Mouse (Mus musculus): ENCODE data around the gene S100a11.
"Not testable (repeated sequence)": the region's sequence is repeated elsewhere in the genome, so short reads cannot be mapped to it uniquely, and the experiment has no call there.

S100a11 gene

GRCm38 (mm10) chr3:93522611-93523010, 2.3 kb downstream of the S100a11 start:
- DNase-seq (ENCODE audit: low spot score), result peak; percentile 85

- DNase-seq (ENCODE audit: low spot score), result no peak
Observed at GRCm38 (mm10) chr3:93527300-93527699, 7.0 kb downstream of the S100a11 start.

GRCm38 (mm10) chr3:93528807-93529206, 8.5 kb downstream of the S100a11 start:
- DNase-seq (ENCODE audit: low spot score), result no peak

- DNase-seq (ENCODE audit: low spot score), result peak; percentile 96
Observed at GRCm38 (mm10) chr3:93537068-93537576, 16.8 kb downstream of the S100a11 start.

- DNase-seq (ENCODE audit: low spot score), result peak; percentile 37
Observed at GRCm38 (mm10) chr3:93538486-93538885, 18.2 kb downstream of the S100a11 start.

GRCm38 (mm10) chr3:93541501-93541900, 21.2 kb downstream of the S100a11 start:
- DNase-seq (ENCODE audit: low spot score), result no peak

GRCm38 (mm10) chr3:93544170-93544569, 23.9 kb downstream of the S100a11 start:
- not testable (repeated sequence) for DNase-seq (ENCODE audit: low spot score)

- peak; percentile 95 for DNase-seq (ENCODE audit: low spot score)
Observed at GRCm38 (mm10) chr3:93547099-93547648, 26.9 kb downstream of the S100a11 start.

- DNase-seq (ENCODE audit: low spot score), result no peak
Observed at GRCm38 (mm10) chr3:93547749-93548540, 27.7 kb downstream of the S100a11 start.

- DNase-seq (ENCODE audit: low spot score), result no peak
Observed at GRCm38 (mm10) chr3:93548541-93549266, 28.4 kb downstream of the S100a11 start.

- DNase-seq (ENCODE audit: low spot score), result no peak
Observed at GRCm38 (mm10) chr3:93549986-93550385, 29.7 kb downstream of the S100a11 start.

- peak; percentile 56 for DNase-seq (ENCODE audit: low spot score)
Observed at GRCm38 (mm10) chr3:93551950-93552901, 31.9 kb downstream of the S100a11 start.

- no peak for DNase-seq (ENCODE audit: low spot score)
Observed at GRCm38 (mm10) chr3:93553311-93553710, 33.0 kb downstream of the S100a11 start.

GRCm38 (mm10) chr3:93553765-93554378, 33.6 kb downstream of the S100a11 start:
- DNase-seq (ENCODE audit: low spot score), result peak; percentile 39

GRCm38 (mm10) chr3:93554379-93554980, 34.2 kb downstream of the S100a11 start:
- no peak for DNase-seq (ENCODE audit: low spot score)

- peak; percentile 83 for DNase-seq (ENCODE audit: low spot score)
Observed at GRCm38 (mm10) chr3:93554981-93555877, 34.9 kb downstream of the S100a11 start, which contains the start of gene S100a10. S100a10 (plus strand) TSS chr3:93555080.

- peak; percentile 85 for DNase-seq (ENCODE audit: low spot score)
Observed at GRCm38 (mm10) chr3:93555878-93556254, 35.6 kb downstream of the S100a11 start.

GRCm38 (mm10) chr3:93556599-93556998, 36.3 kb downstream of the S100a11 start:
- peak; percentile 54 for DNase-seq (ENCODE audit: low spot score)

- no peak for DNase-seq (ENCODE audit: low spot score)
Observed at GRCm38 (mm10) chr3:93557471-93557870, 37.2 kb downstream of the S100a11 start.

- peak; percentile 70 for DNase-seq (ENCODE audit: low spot score)
Observed at GRCm38 (mm10) chr3:93559961-93560360, 39.7 kb downstream of the S100a11 start.

Data from adipocyte (in vitro differentiated cells).